Mouse (Mus musculus): ENCODE measurements at regions not wholly inside any gene's neighbourhood (a gene's known extent, or its start where the extent isn't known, plus 50 kb on each side); places are given as distances from the start of the nearest gene placed in this dataset.

DNA sequence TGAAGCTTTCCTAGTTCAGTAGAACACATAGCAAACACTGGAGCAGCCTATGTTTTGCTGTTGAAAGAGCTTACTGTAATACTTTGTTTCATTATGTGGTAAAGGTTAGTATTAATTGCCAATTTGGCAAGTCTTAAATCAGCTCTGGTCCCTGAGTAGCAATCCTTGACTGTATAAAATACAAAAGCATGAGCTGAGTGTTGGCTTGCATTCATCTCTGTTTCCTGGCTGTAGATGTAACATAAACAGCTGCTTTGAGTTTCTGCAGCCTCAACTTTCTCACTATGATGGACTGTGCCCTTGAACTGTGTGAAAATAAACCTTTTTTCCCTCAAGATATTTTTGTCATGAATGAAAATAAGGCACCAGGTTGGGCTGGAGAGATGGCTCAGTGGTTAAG lies 190.0 kb downstream of the Aldoart1 start:
- no peak for TF ChIP-seq FLI1 (IDR thresholded peaks at IDR 0.05; ENCODE audit: low read length)
- TF ChIP-seq GATA1 (IDR thresholded peaks at IDR 0.05; ENCODE audit: borderline replicate concordance, low read length) = no peak
